Mouse (Mus musculus) layer of hippocampus, adult 9-10 months (tissue): ENCODE data around the gene Neurod1.

ENCODE experiments used
- DNase-seq: peaks from one replicate; pipeline ENCODE4 v3.0.0; 2022; ENCODE audit warnings: low spot score

The Neurod1 gene

DNA sequence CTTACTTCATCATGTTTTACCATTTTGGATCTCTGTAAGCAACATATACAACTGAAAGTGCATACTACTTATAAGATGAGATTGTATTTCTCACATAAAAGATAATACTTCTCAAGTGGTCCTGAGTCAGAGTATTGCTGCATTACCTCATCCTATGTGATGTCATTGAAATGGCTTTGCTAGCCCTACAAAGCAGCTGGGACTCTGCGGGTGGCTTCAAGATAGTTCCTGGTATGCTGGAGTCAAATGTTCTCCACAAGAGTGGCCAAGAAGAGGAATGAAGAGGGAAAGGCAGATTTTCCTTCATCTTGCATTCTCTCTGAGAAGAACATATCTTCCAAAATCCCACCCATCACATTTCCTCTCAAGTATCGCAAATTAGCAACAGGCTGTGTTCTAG, 13.2 kb downstream of the Neurod1 start:
- DNase-seq = no peak

DNA sequence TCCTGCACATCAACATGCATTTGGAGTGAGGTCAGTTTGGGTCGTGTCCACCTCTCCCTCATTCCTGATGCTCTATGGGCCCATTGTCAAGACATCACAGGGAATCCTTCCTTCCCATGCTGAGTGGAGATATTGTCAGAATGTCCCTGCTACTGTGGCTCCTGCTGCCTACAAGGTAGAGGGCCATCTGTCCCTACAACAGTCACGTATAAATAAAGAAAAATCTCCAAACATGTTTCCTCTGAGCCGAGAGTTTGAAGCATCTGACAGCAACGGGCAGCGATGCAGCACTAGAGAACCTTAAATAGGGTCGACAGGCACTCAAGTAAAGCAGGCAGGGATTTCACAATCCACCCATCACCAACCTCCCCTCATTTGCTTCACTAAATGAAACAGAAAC, 13.6 kb downstream of the Neurod1 start:
- no peak for DNase-seq

DNA sequence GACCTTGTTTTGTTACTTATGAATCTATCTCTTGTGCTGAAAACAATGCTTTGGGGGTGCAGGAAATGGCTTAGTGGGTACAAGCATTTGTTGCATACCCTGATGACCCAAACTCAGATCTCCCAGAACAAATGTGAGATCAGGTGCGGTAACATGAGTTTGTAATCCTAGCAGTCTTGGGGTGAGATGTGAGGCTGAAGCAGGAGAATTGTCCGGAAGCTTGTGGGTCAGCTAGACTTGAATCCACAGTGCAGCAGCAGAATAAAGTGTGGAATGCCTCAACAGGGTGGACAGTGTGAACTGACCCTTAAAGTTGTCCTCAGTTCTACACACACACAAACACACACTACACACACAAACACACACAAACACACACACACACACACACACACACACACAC, 14.3 kb downstream of the Neurod1 start:
- DNase-seq = no peak

DNA sequence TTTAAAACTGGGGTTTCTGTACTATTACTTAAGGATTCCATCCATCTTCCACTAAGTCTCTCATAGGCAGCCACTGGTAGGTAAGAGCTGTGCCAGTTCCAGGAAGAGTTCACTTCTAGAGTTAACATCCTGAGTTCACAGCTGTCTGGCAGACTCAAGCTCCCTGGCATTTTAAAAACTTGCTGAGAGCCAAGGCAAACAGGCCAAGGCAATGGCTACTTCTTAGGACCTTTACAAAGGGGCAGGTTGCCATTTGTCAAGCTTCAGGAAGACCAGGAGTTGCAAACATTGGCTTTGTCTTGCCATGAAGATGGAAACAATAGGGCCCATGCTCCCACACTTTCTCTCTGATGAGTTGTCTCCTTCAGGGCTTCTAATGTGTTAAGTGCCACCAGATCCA, 26.5 kb downstream of the Neurod1 start:
- no peak for DNase-seq

DNA sequence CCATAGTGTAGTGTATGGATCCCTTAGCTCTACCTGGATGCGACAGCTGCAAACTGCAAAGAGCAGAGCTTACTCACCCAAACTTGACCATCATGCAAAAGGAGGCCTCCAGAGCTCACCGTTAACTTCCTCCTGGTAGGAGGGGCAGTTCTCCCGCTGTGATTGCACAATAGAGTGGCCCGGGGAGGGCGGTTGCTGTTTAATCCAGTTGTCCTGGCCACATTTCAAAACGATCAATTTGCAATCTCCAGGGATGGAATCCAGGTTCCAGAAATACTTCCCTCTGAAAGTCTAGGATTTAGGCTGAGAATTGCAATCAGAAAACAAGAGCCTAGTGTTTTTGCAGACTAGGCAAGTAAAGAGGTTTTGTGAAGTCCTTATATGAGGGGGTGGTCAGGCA, 26.9 kb downstream of the Neurod1 start:
- DNase-seq = no peak

DNA sequence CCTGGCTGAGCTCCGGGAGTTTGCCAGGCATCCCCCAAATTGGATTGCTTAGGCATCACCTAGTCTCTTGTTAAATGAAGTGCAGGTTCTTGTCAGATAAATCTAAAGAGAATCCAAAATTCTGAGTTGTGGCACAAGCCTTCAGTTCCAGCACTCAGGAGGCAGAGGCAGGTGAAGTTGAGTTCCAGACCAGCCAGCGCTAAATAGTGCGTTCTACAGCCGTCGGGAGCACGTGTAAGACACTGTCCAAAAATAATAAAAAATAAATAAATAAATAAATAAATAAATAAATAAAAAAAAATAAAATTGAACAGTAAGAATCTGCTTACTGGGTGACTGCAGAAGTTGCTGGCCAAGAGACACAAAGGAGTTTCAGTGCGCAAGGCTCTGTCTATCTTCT, 27.4 kb downstream of the Neurod1 start:
- DNase-seq = no peak

DNA sequence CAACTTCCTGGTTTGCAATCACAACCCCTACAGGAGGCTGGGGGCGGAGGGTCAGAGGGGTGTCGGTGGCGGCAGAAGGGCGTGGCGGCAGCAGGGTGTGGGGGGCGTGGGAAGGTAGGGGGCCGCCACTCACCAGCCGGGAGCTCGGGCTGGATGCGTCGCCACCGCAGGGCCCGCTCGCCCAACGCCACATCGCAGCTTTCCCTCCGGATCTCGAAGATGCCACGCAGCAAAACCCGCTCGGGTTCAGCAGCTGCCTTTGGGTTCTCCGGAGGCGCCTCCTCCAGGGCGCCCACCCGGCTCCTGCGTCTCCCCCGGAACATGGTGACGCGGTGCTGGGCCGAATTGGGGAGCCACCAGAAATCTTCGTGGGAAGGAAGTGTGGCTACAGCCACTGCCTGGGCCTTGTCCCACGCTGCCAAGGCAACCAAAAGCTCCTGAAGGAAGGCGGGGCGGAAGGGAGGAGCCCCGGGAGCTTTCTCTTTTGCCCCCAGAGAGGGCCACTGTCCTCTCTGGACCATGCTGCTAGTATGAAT, 27.9 kb downstream of the Neurod1 start:
- no peak for DNase-seq

DNA sequence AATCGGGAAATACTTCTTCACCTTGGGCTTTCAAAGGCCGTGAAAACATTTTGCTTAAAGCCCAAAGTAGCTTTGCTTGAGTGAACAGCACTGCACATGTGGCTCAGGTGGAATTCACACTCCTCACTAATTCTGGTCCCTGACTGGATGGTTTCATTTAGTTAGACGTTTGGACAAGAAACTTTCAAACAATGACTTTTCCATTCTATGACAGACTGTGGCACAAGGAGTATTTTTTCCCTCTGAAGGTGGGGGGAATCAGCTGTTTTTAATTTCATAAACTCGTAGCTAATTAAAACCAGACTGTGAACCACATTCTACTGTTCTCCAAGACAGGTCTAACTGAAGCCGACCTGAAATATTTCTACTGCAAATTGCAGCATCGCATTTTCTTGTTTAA, 28.5 kb downstream of the Neurod1 start:
- DNase-seq = no peak

DNA sequence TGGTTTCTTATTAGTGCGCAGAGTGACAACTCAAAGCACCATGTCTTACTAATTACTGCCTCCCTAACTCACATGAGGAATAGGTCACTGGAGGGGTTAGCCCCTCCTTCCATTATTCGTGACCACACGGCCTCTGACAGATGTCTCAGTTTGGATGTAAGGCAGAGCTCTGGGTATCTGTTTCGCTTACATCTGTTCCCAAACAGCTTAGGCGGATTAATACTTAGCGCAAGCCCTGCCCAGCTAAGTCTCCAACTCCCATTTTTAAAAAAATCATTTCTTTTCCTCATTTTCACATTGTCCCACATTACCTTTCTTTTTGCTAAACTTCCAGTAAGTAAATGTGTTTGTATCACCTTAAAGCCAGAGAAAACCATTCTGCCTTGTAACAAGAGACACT, 34.9 kb downstream of the Neurod1 start:
- DNase-seq = no peak

DNA sequence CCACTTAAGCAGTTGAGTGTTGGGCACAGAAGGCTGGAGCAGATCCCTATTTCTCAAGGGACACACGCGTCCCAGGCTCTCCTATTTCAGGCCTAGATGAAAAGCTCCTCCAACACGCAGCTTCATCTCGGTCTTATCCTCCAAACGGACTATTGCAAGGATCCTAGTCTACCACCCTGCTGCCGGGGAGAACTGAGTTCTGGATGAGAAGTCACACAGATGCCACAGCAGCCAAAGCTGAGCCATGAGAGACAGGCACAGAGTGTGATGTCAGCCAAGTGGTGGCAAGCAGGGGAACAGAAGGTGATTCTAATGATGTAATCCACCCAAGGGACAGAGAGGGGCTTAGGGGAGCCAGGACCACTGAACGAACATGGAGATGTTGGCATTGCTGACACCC, 42.0 kb downstream of the Neurod1 start:
- no peak for DNase-seq

DNA sequence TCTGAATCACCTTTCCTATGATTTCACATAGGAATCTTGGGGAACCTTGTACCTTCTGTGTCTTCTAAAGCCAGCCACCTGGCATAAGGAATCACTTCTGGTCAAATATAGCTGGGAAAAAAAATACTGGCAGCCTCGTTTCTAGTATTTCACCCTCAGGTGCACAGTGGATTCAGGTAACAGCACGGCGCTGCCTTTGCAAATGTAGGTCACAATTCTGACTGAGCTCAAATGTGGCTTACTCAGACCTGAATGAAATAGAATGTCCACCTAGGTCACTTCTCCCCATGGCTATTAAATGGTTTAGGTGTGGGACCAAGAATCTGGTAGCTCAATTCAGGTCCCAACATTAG, 45.7 kb downstream of the Neurod1 start:
- no peak for DNase-seq

DNA sequence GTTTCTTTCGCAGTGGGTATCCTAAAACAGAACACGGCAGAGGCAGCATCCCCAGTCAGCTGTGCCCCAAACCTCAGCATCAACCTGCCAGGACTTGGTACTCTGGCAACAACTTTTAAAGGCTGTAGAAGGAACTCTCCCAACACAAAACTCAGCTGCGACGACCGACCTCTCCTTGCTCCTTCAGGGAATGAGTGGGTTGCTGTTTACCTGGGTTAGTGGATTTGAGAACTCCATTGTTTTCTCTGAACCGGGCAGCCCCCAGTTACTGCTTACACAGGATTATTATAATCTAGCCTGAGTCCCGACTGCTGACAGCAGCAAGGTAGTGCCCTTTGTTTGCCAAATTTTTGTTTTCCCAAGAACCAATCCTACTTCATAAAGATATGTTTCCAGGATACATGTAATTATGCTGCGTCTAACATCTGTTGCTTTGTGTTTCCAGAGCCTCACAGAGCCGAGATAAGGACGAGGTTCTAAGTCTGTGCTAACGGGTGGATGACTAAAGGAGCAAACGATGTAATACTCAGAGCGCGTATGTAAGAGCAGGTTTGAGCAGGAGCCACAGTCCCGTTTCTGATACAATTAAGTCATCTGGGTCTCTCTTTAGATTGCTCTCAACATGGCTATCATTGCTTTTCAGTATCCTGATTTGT, 46.2 kb downstream of the Neurod1 start:
- DNase-seq = no peak

DNA sequence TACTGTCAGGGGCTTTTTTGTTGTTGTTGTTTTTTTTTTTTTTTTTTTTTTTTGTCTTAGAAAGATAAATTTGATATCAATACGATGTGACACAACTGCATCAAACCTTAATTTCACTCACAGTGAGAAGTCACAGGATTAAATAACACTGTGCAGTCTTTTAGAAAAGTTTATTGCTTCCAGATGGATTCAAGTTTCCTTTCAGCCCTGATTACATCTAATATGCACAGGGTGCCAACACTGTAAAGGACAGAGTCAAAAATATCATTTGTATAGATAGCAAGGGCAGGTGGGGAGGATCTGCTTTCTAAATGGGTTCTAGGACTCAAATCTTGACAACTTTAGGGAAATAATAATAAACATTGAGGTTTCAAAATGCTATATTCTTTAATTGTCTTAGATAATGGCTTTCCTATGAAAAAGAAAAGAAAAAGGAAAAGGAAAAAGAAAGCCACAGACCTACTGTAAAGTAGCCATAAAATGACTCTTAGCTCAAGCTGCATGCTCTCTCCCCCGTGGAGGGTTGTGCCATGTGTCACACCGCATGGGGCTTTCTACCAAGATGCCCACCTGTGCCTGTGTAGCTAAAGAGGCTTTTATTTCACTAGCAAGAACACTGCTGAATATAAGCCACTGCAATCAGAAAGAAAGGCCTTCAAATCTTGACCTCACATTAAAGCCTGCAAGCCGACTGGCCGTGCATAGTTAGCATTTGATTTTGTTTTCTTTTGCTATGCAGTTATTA, 50.7 kb downstream of the Neurod1 start:
- DNase-seq = no peak
